Mouse (Mus musculus) erythroblast, embryonic 14.5 days (primary cell): Measurements from ENCODE around the gene Aldh1a2.

ENCODE experiments used
- GATA1 ChIP-seq: IDR thresholded peaks from 2 replicates; pipeline ENCODE4 v1.6.1; 2012; ENCODE audit warnings: low read length, inconsistent platforms, mixed read lengths
- TAL1 ChIP-seq: IDR thresholded peaks from 3 replicates; pipeline ENCODE4 v1.6.1; 2012; ENCODE audit warnings: low read length, inconsistent platforms, mixed read lengths

- TF ChIP-seq TAL1 (no peak), GATA1 (no peak)
Observed at GRCm38 (mm10) chr9:71278741-71279140, 63.2 kb downstream of the Aldh1a2 start.
